Mouse (Mus musculus) erythroid progenitor cell, adult 5-6 weeks (primary cell): ENCODE results near the gene Hbp1. TPM values are rescaled to one million over a fixed set of nuclear protein-coding genes. Genes with fewer than 3 reads are reported as not detected.
A peak's percentile ranks its signal among the peaks of the same experiment; 100 is the strongest.

Experiments used
- ATAC-seq: replicated peaks from 2 replicates; pipeline ENCODE4 v1.8.0; 2016; ENCODE audit warnings: moderate number of reproducible peaks, mild to moderate bottlenecking, moderate TSS enrichment, inconsistent platforms; ENCODE audit not compliant: poor library complexity, low FRiP score, severe bottlenecking
- total RNA-seq, 2 experiments: library from RNA; stranded (forward) in 1 of 2; stranded (reverse) in 1 of 2; fragments of 150-400 nt in 1 of 2; fragments of 186-747, 209-891 nt in 1 of 2; gene quantifications; 2 replicates each; pipeline versions ENCODE4 v1.2.3 to v1.2.4; 2015 to 2017; ENCODE audit warnings: low replicate concordance in 2 of 2

Hbp1 gene
- total RNA-seq (2015; ENCODE audit: low replicate concordance): 73.9 and 109 TPM in 2 replicates
- total RNA-seq (2017; ENCODE audit: low replicate concordance): 71.8 and 72.6 TPM in 2 replicates

DNA sequence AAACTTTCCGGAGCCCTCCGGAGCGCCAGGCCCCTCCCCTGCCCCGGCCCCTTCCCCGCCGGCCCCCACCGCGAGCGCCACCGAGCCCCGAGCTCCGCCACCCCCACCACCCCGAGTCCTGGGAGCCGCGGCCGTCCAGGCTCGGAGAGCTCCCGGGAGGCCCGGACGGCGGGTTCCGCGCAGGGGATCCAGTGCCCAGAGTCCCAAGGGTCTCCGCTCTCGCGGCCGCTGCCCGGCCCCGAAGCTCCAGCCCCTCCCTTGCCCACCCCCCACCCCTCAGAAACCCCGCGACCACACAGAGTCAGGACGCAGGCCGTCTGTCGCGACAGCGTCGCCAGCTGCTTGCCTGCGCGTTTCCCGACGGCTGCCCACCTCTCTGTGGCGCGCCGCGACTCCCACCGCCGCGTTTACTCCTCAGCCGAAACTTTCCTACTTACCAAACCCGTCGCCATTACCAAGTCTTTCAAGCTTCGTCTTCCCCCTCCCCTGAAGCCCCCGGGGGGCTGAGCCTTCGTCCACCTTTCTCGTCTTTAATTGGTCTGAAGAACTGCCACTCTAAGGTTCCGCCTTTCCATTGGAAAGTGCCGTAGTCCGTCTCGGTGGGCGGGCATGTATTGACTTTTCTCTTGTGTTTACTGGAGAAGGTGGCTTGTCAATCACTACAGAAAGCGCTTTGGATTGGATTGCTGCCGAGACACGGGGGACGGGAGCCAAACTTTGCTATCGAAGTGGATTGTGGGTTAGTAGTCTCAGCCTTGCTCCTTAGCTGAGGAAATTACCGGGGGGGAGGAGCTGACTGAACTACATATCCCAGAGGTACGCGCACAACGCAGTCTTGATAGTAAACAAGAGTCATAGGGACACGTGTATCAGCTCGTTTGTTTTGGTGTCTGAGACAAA, at the start of gene Hbp1:
Hbp1 (minus strand) TSS at position 777 of the 900 bp plus-strand sequence.
- peak; percentile 91 for ATAC-seq

DNA sequence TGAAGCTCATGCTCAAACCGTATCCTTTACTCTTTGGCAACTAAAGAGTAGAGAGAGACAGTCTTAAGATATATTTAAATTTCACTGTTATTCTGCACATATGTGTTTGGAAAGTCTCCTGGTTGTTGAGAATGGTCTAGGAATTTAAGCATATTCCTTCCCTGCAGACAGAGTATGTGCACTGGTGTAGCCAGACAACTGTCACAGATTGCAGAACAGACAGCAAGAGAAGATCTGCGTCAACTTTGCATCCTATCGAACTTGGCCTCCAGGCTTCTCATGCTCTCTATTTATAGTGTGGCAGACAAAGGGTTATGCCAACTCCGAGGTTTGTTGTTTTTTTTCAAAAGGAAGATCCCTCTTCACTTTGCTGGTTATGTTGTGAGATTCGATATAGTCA, 48.4 kb upstream of the Hbp1 start:
- ATAC-seq: no peak

DNA sequence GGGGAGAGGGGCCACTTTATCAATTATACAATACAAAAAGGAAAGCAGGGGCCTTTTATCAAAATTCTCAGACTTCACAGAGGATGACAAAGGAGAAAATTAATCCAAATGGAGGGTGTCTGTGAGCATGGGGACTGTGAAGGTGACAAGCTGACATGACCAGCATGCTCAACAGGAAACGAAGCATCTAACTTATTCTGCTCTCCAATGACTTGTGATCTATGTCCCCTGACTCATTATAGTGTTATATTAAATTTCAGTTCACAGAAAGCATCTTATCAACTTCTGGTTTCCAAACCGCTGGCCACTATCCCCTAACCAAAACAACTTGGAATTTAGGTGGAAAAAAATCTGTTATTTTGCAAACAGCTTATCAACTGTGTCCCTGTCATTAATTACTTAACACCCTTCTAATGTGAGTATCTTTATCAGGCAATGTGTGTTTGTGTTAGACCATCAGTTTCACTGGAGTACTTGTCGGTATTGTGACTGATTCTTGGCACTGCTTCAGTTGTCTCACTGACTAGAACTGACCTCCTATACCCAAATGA, 47.1 kb upstream of the Hbp1 start:
- ATAC-seq: no peak

DNA sequence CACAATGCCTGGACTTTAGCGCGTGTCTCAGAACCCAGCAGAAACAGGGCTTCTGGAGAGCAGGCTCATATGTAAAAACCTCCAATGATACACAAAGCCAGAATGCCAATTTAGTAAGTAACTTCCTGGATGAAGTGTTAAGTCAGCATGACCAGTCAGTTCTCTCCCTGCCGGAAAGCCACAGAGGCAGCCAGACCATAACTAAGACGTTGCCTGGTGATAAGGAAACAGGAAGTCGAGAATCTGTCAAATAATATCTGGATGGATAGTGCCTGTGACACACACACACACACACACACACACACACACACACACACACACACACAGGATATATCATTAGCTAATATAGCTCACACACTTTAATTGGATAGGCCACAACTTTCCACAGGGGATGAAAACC, 46.5 kb upstream of the Hbp1 start:
- ATAC-seq: peak; percentile 80

DNA sequence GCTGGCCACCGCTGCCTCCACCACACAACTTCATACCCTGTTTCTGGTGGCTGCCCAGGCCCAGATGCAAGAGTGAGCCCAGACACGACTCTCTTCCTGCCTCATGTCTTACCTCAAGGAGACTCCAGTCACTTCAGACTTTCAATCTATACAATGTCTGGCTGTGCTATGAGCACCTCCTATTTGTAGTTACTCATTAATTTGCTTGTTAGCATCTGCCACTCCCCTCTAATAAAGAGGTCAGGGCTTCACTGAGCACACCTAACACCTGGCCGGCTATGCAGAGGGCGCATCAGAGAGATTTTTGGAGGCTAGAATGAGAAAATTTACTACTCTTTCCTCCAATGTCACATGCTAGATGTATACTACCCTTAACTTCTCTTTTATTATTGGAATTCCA, 40.2 kb upstream of the Hbp1 start:
- ATAC-seq: no peak

DNA sequence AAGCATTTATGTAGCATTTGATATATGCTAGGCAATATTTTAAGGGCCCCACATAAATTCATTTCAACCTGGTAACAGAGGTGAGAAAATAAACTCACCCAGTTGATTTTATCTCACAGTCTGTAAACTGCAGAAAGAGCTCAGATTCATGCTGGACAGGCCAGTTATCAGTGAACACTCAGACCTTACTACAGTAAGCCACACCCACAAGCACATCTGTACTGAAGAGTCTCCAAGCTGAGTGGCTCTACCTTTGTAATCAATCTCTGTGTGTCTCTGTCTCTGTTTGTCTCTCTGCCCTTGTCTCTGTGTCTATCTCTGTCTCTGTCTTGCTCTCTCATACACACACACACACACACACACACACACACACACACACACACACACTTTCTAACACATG, 39.4 kb upstream of the Hbp1 start:
- ATAC-seq: peak; percentile 66

DNA sequence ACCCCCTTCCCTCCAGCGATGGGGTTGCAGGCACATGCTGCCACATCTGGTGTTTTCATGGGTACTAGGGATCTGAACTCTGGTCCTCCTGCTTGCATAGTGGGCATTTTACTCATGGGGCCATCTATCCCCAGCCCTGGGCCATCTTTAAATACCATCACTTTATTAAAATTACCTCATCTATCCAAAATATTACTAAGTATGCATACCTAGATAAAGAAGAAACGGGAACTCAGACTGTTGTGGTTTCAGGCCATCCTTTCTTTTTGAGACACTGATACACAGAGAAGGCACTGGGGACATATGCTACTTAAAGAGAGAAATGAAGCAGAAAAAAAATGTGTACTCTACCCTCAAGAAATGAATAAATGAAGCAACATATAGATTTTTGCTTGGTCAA, 36.1 kb upstream of the Hbp1 start:
- ATAC-seq: no peak

DNA sequence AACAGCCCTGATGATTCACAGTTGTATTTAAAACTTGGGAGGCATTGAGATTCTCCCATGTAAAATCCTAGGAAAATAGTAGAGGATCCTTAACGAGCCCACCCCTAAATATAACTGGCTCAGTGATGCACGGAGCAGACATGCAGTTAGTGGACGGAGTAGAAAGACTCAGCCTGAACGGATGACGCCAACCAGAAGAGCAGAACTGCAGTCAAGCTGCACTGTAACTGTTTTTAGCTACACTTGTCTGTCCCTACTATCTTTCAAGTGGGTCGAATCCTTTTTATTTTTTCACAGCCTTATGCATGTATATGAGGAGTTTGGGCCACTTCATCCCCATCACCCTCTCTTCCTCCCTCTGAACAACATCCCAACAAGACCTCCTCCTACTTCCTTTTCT, 35.4 kb upstream of the Hbp1 start:
- no peak for ATAC-seq

DNA sequence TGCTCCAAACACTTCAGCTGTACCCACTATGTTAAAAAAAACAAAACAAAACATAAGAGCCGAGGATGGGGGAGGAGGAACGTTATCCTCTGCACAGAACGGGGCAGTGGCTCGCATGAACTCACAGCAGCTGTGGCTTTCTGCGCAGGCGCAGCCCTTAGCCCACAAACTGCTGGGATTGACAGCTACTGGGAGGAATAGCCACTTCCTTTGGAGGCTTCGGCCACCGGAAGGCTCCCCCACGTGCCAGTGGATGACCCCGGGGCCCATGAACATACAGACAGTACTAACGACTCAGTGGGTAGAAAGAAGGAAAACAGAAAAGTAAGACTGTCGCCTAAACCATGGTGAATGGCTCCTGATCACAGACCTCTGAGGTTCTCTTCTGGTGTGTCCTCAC, 34.3 kb upstream of the Hbp1 start:
- ATAC-seq: no peak

DNA sequence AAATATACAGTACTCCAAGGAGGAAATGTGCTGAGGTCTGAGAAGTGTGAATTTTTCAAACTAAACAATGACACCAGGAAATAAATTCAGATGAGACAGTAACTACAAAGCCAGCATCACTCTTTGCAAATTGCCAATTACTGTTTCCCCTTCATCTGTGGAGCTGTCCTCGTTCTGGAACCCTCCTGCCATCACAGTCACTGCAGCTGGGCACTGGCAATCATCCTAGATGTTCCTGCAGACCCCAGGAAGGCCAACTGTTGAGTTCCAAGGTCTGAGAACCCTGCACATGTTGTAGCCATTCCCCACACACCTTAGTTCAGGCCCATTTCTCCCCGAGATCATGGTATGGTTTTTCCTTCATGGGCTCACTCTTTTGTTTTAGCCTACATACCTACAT, 33.9 kb upstream of the Hbp1 start:
- no peak for ATAC-seq

DNA sequence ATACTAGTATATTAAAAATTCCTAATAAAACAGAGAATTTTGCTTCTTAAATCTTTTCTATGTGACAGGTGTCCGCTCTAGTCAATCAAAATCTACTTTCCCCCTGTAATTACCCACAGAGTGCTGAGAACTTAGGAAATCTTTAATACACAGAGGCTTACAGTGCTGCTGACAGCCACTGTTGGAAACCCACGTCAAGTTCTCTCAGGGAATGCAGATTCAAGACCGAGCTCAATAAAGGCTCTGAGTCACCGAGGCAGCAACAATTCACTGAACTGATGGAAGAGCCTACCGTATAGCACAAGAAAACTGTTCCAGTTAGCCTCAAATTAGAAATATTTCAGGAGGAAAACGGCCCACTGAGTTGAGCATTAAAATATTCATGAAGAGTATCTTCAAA, 33.4 kb upstream of the Hbp1 start:
- ATAC-seq: no peak

DNA sequence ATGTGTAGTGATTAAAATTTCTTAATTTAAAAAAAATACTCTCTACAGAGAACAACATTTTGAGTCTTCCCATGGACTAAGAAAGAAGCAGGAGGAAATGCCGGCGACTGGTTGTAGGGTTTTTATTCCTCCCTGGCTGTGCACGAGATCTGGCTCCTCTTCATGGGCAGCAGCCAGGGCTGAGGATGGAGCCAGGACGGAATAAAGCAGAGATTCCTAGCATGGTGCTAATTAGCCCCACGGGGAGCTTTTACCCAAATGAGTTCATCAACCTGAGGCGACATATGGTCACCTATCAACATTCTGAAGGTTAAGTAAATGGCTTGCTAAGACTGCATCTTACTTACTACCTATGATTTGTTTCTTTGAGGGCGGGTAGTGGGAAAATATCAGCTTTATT, 32.9 kb upstream of the Hbp1 start:
- ATAC-seq: no peak

DNA sequence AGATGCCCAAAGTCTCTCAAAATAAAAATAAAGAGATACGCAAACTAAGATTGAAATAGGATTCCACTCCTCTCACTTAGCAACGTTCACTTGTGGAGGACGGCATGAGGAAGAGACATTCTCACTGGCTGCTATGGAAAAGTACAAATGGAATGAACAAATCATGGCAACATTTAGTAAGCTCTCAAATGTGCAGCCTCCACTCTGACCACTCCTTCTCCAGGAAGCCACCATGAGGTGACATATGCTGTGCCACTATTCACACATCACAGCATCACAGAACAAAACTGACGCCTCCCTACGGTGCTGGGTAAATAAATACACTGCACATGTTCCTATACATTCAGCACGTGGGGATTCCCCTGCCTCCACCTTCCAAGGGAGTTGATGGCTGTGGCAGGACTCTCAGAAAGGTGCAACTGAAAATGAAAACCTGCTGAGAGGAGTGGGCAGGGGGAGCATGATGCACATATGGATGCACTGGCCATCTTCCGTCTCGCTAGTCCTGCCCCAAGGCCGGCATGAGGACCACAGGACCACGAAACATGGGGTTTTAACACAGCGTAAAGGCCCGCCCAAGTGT, 27.4 kb upstream of the Hbp1 start:
- ATAC-seq: no peak

DNA sequence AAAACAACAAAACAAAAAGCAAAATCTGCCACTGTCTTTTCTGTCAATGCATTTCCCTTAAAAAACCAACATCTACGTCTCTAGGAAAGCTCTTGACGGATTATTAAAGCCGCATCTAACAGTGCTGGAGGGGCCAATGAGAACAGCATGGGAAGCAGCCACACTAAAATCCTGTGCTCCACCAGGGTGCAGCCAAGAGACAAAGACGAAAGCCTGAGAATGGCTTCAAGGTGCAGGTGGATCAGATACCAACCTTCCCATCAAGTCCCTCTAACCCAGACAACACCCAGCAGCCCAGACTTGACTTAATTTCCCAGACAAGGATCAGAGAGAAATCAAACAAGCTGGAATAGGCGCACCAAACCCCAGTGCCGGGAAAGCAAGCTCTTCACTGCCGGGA, 26.2 kb upstream of the Hbp1 start:
- no peak for ATAC-seq

DNA sequence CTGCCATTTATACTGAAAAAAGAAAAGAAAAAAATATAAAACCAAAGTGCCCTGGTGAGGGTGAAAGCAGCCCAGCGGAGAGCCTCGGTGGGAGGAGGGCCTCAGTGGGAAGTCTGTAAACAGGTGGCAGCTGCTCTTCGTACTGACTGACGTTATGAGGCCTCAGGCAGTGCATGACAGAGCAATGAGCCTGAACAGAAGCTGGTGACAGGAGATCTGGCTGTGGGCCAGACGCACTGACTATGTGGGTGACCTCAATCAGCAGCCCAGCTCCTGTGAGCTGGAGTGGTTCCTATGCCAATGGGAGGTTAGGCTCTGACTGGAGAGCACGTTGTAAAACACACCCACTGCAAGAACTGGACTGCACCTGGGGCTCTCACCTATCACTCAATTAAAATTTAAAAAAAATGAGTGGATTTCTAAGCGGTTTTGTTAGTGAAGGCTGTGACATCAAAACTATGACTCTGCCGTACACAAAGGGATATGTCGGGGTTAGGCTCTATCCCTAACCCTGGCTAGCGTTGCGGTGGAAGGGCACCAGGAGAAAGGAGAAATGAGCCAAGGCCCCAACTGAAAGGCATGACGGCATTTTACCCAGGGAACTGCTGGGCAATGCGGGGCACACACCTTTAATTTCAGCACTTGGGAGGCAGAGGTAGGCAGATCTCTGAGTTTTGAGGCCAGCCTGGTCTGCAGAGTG, 23.3 kb upstream of the Hbp1 start:
- ATAC-seq: peak; percentile 96

DNA sequence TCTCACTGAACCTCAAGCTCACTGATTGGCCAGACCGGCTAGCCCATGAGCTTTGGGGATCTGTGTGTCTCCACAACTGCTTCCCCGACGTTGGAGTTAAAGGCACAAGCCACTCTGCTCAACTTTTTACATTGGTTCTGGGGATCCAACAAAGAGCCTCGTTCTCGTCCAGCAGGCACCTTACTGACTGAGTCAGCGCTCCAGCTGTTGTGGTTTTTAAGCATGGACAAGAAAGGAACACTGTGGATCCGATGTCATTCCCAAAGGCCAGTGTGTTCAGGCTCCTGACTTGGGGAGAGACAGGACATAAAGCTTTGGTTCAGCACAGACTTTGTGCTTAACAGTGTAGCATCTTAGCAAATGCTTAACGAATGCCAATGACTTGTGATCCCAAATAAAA, 21.2 kb upstream of the Hbp1 start:
- no peak for ATAC-seq

DNA sequence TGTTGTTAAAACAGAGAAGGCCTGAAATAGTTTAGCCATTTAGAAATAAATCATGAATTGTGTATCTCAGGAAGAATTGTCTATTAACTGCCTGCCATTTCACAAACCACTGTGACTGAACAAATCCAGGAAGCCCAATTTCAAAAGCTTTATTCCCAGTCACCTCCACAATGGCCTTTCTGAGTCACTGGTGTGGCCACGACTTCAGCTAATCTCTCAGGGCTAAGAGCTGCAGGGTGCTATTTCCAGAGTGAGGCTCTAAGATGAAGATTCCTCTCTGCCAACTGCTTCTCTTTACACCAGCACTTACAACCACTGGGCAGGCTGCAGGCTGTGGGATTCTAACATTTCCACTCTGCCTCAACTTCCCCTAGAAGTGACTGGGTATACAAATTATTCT, 18.8 kb upstream of the Hbp1 start:
- no peak for ATAC-seq

DNA sequence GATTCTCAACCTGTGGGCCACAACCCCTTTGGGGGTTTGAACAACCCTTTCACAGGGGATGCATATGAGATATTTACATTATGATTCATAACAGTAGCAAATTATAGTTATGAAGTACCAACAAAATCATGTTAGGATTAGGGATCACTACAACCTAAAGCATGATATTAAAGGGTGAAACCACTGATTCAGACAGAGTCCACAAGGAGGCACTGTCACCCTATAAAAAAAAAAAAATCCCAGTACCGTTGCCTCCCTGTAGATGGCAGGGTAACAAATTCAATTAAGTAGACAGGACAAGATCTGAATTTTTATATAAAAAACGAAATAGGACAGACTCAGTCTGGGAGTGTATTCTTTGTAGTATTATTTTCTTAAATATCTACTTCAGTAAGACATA, 17.2 kb upstream of the Hbp1 start:
- ATAC-seq: peak; percentile 70

DNA sequence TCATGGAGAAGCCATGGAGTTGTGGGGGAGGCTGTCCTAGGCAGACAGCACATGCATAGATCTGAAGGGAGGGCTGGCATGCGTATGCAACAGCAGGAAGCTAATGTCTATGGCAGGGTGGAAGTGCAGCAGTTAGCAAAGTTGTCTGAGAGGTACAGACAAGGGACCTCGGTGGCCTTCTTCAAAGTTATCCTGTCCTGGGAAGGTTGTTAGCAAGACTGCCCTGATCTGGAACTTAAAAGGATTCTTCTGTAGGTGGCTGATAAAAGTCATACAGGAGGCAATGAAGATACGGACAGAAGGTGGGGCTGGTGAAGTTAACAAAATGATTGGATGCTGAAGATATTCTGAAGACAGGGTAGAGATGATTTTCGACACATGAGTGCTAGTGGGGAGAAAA, 16.1 kb upstream of the Hbp1 start:
- ATAC-seq: peak; percentile 78

DNA sequence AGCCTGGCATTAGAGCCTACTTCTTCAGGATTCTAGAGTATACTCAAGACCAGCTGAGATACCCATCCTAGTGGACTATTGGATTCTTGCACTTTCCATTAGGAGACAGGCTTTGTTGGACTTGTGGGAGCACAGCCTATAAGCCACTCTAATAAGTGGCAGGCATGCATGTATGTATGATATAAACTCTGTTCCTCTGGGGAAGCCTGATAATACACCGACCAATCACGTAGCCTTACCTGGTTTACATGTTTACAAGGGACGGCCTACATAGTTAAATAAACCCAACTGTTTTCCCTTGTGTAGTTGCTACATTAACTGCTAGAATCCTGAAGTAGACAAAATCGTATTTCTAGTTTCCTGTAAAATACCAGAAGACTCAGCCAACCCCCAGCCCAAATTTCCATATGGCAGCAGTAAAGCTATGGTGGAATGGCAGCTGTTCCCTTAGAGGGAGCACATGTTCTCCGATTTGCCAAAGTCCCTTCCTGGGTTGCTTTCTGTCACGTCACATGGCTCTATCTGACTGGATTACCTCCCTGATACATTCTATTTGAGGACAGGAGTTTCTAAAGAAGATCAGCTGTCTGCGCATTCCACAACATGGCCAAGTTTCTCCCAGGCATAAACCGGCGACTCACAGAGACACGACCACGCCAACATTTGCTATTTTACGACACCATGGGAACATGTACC, 15.3 kb upstream of the Hbp1 start:
- peak; percentile 86 for ATAC-seq
